ENCODE assay signal across 13 mouse cellular contexts in genomic region chr1:31379032-31379431, GRCm38 (mm10).
DNase-seq lines count a peak whose midpoint lies in the region; ATAC-seq and TF ChIP-seq lines count a peak whose summit lies in the region.
"Had no signal": no experiment of that assay in that cellular context is flagged by ENCODE, and none has a peak within 500 bp of the region (broad histone marks: within the 10 kb centered on the region; RNA-seq: fewer than 3 reads in every experiment).

No protein-coding gene starts in this region.

- H3K36me3 ChIP-seq in intestine, postnatal 0 days (ENCODE audit: control insufficient read depth, insufficient read depth) = no peaks in the 10 kb centered on the region
- no peaks in the 10 kb centered on the region for H3K36me3 ChIP-seq in intestine, embryonic 16.5 days (ENCODE audit: control insufficient read depth, insufficient read depth, low read length)
- H3K36me3 ChIP-seq in midbrain, postnatal 0 days (ENCODE audit: insufficient read depth, low read length) = no peaks in the 10 kb centered on the region
- H3K36me3 ChIP-seq in midbrain, embryonic 11.5 days (ENCODE audit: control insufficient read depth, insufficient read depth, low read length) = no peaks in the 10 kb centered on the region
- H3K36me3 ChIP-seq: embryonic facial prominence, embryonic 12.5 days; heart, embryonic 13.5 days; limb, embryonic 13.5 days had no signal

- WGBS in intestine, postnatal 0 days = 66% methylated on average over 2 of the region's 2 CpGs
- WGBS in intestine, embryonic 16.5 days = 64% methylated on average over 2 of the region's 2 CpGs
- 66% methylated on average over 2 of the region's 2 CpGs for WGBS in midbrain, postnatal 0 days
- WGBS in midbrain, embryonic 11.5 days = 68% methylated on average over 2 of the region's 2 CpGs

- H3K27ac ChIP-seq in intestine, postnatal 0 days (ENCODE audit: low read depth, low read length) = no peak overlapping the region
- H3K27ac ChIP-seq in intestine, embryonic 16.5 days (ENCODE audit: low read length) = no peak overlapping the region
- no peak overlapping the region for H3K27ac ChIP-seq in midbrain, postnatal 0 days (ENCODE audit: low read depth, low read length)
- H3K27ac ChIP-seq in midbrain, embryonic 11.5 days (ENCODE audit: low read depth, low read length) = no peak overlapping the region
- H3K27ac ChIP-seq: embryonic facial prominence, embryonic 12.5 days; heart, embryonic 13.5 days; limb, embryonic 13.5 days had no signal

- no peak overlapping the region for H3K4me3 ChIP-seq in intestine, postnatal 0 days (ENCODE audit: low read depth, low read length)
- H3K4me3 ChIP-seq in intestine, embryonic 16.5 days (ENCODE audit: low read length) = no peak overlapping the region
- H3K4me3 ChIP-seq in midbrain, postnatal 0 days (ENCODE audit: low read depth, low read length) = no peak overlapping the region
- no peak overlapping the region for H3K4me3 ChIP-seq in midbrain, embryonic 11.5 days (ENCODE audit: low read depth, low read length)
- H3K4me3 ChIP-seq: embryonic facial prominence, embryonic 12.5 days; heart, embryonic 13.5 days; limb, embryonic 13.5 days had no signal

- TF ChIP-seq CTCF in intestine, postnatal 0 days (IDR thresholded peaks at IDR 0.05; ENCODE audit: low read depth) = peak; percentile 41
- TF ChIP-seq CTCF in midbrain, postnatal 0 days (IDR thresholded peaks at IDR 0.05) = peak; percentile 59

- no peaks in the 10 kb centered on the region for H3K4me1 ChIP-seq in intestine, postnatal 0 days (replicated peaks; ENCODE audit: control insufficient read depth, insufficient read depth, low read length)
- no peaks in the 10 kb centered on the region for H3K4me1 ChIP-seq in intestine, embryonic 16.5 days (ENCODE audit: control insufficient read depth, insufficient read depth, low read length)
- H3K4me1 ChIP-seq in midbrain, postnatal 0 days (ENCODE audit: insufficient read depth, low read length) = no peaks in the 10 kb centered on the region
- no peaks in the 10 kb centered on the region for H3K4me1 ChIP-seq in midbrain, embryonic 11.5 days (ENCODE audit: control insufficient read depth, insufficient read depth, low read length)
- H3K4me1 ChIP-seq: embryonic facial prominence, embryonic 12.5 days; heart, embryonic 13.5 days; limb, embryonic 13.5 days had no signal

- DNase-seq in midbrain, postnatal 0 days (ENCODE audit: low spot score) = peak; percentile 43
- no peak for DNase-seq in midbrain, embryonic 11.5 days (ENCODE audit: low spot score, missing footprints)
- DNase-seq in adrenal gland, postnatal 10 days = no peak
- no peak for DNase-seq in urinary bladder, adult 2 months (ENCODE audit: low spot score)
- DNase-seq: cerebellum, adult 18-20 months; heart, postnatal 4 days; thymus, postnatal 25 days had no signal

- H3K4me2 ChIP-seq in intestine, postnatal 0 days (replicated peaks; ENCODE audit: low read depth) = no peak overlapping the region
- H3K4me2 ChIP-seq in intestine, embryonic 16.5 days (ENCODE audit: low read depth, low read length) = no peak overlapping the region
- H3K4me2 ChIP-seq in midbrain, postnatal 0 days (ENCODE audit: low read depth, low read length, poor library complexity, severe bottlenecking) = no peak overlapping the region
- H3K4me2 ChIP-seq in midbrain, embryonic 11.5 days = no peak overlapping the region
- H3K4me2 ChIP-seq: embryonic facial prominence, embryonic 12.5 days; heart, embryonic 13.5 days; limb, embryonic 13.5 days had no signal

- no peaks in the 10 kb centered on the region for H3K27me3 ChIP-seq in intestine, postnatal 0 days (replicated peaks; ENCODE audit: control insufficient read depth, insufficient read depth, low read length)
- no peaks in the 10 kb centered on the region for H3K27me3 ChIP-seq in intestine, embryonic 16.5 days (replicated peaks; ENCODE audit: control insufficient read depth, insufficient read depth, low read length)
- H3K27me3 ChIP-seq in midbrain, postnatal 0 days (ENCODE audit: insufficient read depth, low read length) = no peaks in the 10 kb centered on the region
- H3K27me3 ChIP-seq in midbrain, embryonic 11.5 days (ENCODE audit: control insufficient read depth, insufficient read depth, low read length) = no peaks in the 10 kb centered on the region
- H3K27me3 ChIP-seq: embryonic facial prominence, embryonic 12.5 days; heart, embryonic 13.5 days; limb, embryonic 13.5 days had no signal

- H3K9ac ChIP-seq in intestine, postnatal 0 days (ENCODE audit: low read depth, low read length) = no peak overlapping the region
- H3K9ac ChIP-seq in intestine, embryonic 16.5 days (ENCODE audit: low read depth, low read length) = no peak overlapping the region
- H3K9ac ChIP-seq in midbrain, postnatal 0 days (replicated peaks; ENCODE audit: low read length, poor library complexity, severe bottlenecking) = no peak overlapping the region
- no peak overlapping the region for H3K9ac ChIP-seq in midbrain, embryonic 11.5 days (ENCODE audit: low read length)
- H3K9ac ChIP-seq: embryonic facial prominence, embryonic 12.5 days; heart, embryonic 13.5 days; limb, embryonic 13.5 days had no signal

- H3K9me3 ChIP-seq in intestine, postnatal 0 days (ENCODE audit: control insufficient read depth) = no peaks in the 10 kb centered on the region
- H3K9me3 ChIP-seq in intestine, embryonic 16.5 days (ENCODE audit: control insufficient read depth, low read length) = no peaks in the 10 kb centered on the region
- no peaks in the 10 kb centered on the region for H3K9me3 ChIP-seq in midbrain, postnatal 0 days (ENCODE audit: low read length)
- H3K9me3 ChIP-seq in midbrain, embryonic 11.5 days (ENCODE audit: control insufficient read depth, low read length) = no peaks in the 10 kb centered on the region
- H3K9me3 ChIP-seq: embryonic facial prominence, embryonic 12.5 days; heart, embryonic 13.5 days; limb, embryonic 13.5 days had no signal

- ATAC-seq in intestine, postnatal 0 days = no peak
- ATAC-seq in intestine, embryonic 16.5 days = no peak
- ATAC-seq in midbrain, postnatal 0 days (ENCODE audit: low FRiP score) = no peak
- ATAC-seq in midbrain, embryonic 11.5 days (ENCODE audit: low FRiP score) = no peak
- ATAC-seq in common myeloid progenitor, adult 5-6 weeks (replicated peaks; ENCODE audit: low read depth, poor library complexity, severe bottlenecking) = peak; percentile 27; the same call in 1 of the 2 replicates
